Mouse (Mus musculus): ENCODE measurements around the gene Lgi4.

- TF ChIP-seq MAFK (IDR thresholded peaks at IDR 0.05; ENCODE audit: insufficient read depth, low read depth, low read length), result no peak
- TF ChIP-seq HCFC1 (IDR thresholded peaks at IDR 0.05; ENCODE audit: borderline replicate concordance, insufficient read depth, low read length), result no peak
- TF ChIP-seq ZC3H11A (IDR thresholded peaks at IDR 0.05; ENCODE audit: borderline replicate concordance, low read depth, low read length), result no peak
- no peak for TF ChIP-seq CHD2 (IDR thresholded peaks at IDR 0.05; ENCODE audit: low read depth, low read length)
- no peak for TF ChIP-seq ZNF384 (IDR thresholded peaks at IDR 0.05; ENCODE audit: low read depth, low read length)
These were observed 15.0 kb downstream of the Lgi4 start for GRCm38 (mm10) chr7:31074061-31074712.
